Mouse (Mus musculus) G1E (cell line): ENCODE measurements at regions not wholly inside any gene's neighbourhood (a gene's known extent, or its start where the extent isn't known, plus 50 kb on each side); places are given as distances from the start of the nearest gene placed in this dataset.

ENCODE experiments used
- ATAC-seq: 2 replicates; pipeline ENCODE4 v1.8.0; 2016; ENCODE audit warnings: mild to moderate bottlenecking; ENCODE audit not compliant: insufficient number of reproducible peaks, poor library complexity, low FRiP score, severe bottlenecking; ENCODE audit errors: extremely low read depth
- DNase-seq: peaks from one replicate; pipeline ENCODE4 v3.0.0; 2012; ENCODE audit warnings: low spot score
- H3K27me3 ChIP-seq: 2 replicates; pipeline ENCODE4 v1.6.1; 2012; ENCODE audit warnings: mild to moderate bottlenecking, low read length, inconsistent platforms; ENCODE audit not compliant: insufficient read depth
- H3K36me3 ChIP-seq: replicated peaks from 2 replicates; pipeline ENCODE3; 2012; ENCODE audit warnings: mild to moderate bottlenecking, inconsistent platforms
- H3K4me1 ChIP-seq: 2 replicates; pipeline ENCODE4 v1.6.1; 2012; ENCODE audit warnings: low read depth, low read length, inconsistent platforms, mixed read lengths; ENCODE audit not compliant: insufficient read depth
- H3K4me3 ChIP-seq: 2 replicates; pipeline ENCODE4 v1.5.1; 2012; ENCODE audit warnings: low read depth, mild to moderate bottlenecking, inconsistent platforms, low read length, moderate library complexity, mixed read lengths
- H3K9me3 ChIP-seq: replicated peaks from 2 replicates; pipeline ENCODE4 v1.6.1; 2012; ENCODE audit warnings: inconsistent platforms
- CTCF ChIP-seq: IDR thresholded peaks from 2 replicates; pipeline ENCODE4 v1.5.1; 2012; ENCODE audit warnings: low read depth, low read length, inconsistent platforms, mixed read lengths
- GATA1 ChIP-seq: IDR thresholded peaks from 2 replicates; pipeline ENCODE4 v1.6.1; 2012; ENCODE audit warnings: borderline replicate concordance, low read length, inconsistent platforms, mixed read lengths
- GATA2 ChIP-seq: IDR thresholded peaks from 2 replicates; pipeline ENCODE4 v1.6.1; 2012; ENCODE audit warnings: low read depth, low read length, inconsistent platforms, borderline replicate concordance
- POLR2AphosphoS5 ChIP-seq: IDR thresholded peaks from 2 replicates; pipeline ENCODE4 v1.6.1; 2012; ENCODE audit warnings: low read depth, low read length, inconsistent platforms; ENCODE audit not compliant: insufficient replicate concordance
- TAL1 ChIP-seq: conservative IDR thresholded peaks from 2 replicates; pipeline ENCODE4 v1.6.1; 2012; ENCODE audit warnings: low read depth, low read length, inconsistent platforms, mixed read lengths

DNA sequence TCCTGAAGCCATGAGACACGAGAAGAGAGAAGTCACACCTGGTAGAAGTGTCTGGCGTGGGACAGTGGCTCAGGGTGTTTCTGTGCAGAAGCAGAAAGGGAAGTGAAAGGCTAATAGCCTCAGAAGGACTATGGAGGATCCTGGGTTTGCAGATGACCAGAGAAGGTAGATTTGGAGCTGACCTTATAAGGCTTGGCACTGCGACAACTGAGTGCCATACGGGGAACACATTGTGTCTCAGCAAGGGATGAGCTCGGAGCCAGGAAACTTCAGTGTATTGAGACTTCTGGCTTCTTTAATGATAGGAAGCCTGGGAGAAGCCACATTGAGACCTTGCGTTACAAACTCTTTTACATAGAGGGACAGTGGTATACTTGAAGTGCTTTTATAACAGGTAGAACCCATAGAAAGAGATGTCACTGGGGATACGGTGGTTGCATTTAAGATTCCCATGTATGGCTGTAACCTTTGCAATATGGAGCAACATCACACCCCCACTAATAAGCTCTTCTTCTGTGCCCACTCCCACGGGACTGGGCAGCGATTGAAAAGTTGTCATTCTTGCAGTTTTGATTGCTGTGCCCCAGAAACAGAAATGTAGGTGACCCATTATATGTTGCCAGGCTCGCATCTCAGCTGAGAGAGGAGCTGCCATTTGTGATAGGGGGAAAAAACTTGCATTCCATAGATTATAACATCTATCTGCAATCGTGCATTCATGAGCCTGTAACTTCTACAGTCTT is 61.8 kb upstream of the Dync1i1 start:
- ATAC-seq (no peak), DNase-seq (no peak)
- no peaks in the 10 kb centered on the region for H3K36me3 ChIP-seq
- H3K4me1 ChIP-seq, result no peaks in the 10 kb centered on the region
- no peaks in the 10 kb centered on the region for H3K27me3 ChIP-seq
- H3K9me3 ChIP-seq, result no peaks in the 10 kb centered on the region
- TF ChIP-seq POLR2AphosphoS5, result no peak
- no peak overlapping the region for H3K4me3 ChIP-seq

DNA sequence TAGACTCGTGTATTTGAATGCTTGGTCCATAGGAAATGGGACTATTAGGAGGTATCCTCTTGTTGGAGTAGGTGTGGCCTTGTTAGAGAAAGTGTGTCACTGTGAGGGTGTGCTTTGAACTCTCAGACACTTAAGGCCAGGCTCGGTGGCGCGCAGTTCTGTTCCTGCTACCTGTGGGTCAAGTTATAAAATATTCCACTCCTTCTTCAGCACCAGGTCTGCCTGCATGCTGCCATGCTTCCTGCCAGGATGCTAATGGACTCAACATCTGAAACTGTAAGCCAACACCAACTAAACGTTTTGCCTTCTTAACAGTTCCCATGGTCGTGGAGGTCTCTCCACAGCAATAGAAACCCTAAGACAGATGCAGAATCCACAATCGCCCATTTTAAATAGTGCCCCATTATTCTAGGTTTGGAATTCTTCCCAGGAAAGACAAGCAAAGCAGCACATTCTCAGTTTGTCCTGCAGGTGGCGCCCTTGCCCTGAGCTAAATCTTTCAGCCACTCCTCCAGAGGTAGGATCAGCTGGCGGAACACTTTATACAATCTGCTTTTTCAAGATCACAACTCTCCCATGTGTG is 80.2 kb upstream of the Dync1i1 start:
- Histone ChIP-seq H3K9me3 (no peaks in the 10 kb centered on the region), H3K4me1 (no peaks in the 10 kb centered on the region), H3K4me3 (no peak overlapping the region), H3K36me3 (no peaks in the 10 kb centered on the region), H3K27me3 (no peaks in the 10 kb centered on the region)
- peak; percentile 16 for DNase-seq
- ATAC-seq, result no peak
- TF ChIP-seq GATA1 (no peak), CTCF (peak; percentile 54)

DNA sequence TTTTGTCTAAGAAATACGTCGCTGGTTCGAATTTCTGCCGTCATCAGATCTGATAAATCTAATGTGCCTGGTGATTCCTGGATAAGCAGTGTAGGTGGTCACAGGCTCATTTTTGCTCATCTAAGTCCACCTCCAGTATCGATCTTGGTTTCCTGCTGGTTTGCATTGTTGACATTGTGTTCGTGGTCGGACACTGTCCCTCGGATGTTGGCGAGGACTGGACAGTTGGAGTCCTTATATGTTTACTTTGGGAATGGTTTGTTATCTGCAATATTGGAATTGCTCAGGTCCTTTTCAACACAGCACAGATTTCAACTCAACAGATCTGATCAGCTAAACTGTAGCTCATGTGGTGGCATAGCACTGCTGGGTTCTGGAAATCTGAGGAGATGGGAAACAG is 91.2 kb upstream of the Dync1i1 start:
- no peaks in the 10 kb centered on the region for H3K4me1 ChIP-seq
- H3K4me3 ChIP-seq, result no peak overlapping the region
- DNase-seq, result no peak
- no peaks in the 10 kb centered on the region for H3K27me3 ChIP-seq
- no peak for TF ChIP-seq GATA1
- H3K9me3 ChIP-seq, result peaks cover 7% of the 10 kb centered on the region
- ATAC-seq, result no peak
- H3K36me3 ChIP-seq, result no peaks in the 10 kb centered on the region

DNA sequence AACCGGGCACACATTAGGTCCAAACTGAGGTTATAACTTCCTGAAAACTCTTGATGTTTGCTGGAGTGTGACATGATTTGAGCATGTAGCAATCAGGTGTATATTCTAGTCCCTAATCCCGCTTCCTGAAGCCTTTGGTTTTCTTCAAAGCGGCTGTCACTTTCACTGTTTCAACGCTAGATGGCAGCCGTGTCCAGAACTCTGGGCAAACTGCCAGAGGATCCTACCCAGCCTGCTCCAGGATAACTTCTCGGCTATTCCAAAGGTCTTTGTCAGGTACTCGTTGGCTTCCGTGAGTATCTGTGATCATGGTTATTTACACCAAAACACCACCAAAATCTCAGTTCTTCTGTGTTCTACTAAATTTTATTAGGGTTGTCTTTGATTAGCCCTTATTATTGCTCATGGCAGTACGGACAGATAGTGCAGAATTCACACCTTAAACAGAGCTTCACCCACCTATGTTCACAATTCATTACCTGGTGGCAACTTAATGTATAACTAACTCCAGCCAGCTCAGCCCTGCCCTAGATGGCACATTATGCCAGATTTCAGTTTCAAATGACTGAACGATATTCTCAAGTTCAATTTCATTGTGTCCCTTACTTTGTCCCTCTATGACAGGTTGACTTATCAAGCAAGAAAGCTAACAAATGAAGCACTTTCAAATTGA is 92.3 kb upstream of the Dync1i1 start:
- H3K4me3 ChIP-seq, result no peak overlapping the region
- no peak for ATAC-seq
- H3K9me3 ChIP-seq, result peaks cover 2% of the 10 kb centered on the region
- TF ChIP-seq POLR2AphosphoS5 (no peak), GATA1 (no peak), CTCF (peak; percentile 49; the same call in 1 of the 2 replicates)
- no peaks in the 10 kb centered on the region for H3K36me3 ChIP-seq
- peak; percentile 23 for DNase-seq
- no peaks in the 10 kb centered on the region for H3K27me3 ChIP-seq
- H3K4me1 ChIP-seq, result no peaks in the 10 kb centered on the region

DNA sequence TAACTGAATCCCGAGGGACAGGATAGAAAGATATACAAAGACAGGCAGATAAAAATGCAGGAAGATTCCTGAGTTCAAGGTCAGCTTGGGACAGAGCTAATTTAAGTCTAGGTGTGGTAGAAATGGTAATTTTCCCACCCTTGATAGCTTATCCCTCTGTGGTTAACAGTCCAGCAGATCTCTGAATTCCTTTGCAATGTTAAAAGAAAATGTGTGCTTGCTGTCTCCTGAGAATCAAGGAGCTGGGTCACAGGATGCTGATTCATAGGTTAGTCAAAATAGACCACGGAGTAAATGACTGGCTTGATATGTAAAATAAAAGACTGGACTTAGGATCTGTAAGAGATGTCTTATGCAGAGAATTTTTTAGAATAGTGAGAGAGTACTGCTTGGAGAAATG is 101.4 kb upstream of the Dync1i1 start:
- Histone ChIP-seq H3K4me1 (no peaks in the 10 kb centered on the region), H3K9me3 (peaks cover 3% of the 10 kb centered on the region; the same call in 1 of the 2 replicates), H3K27me3 (no peaks in the 10 kb centered on the region), H3K4me3 (no peak overlapping the region), H3K36me3 (no peaks in the 10 kb centered on the region)
- DNase-seq (no peak), ATAC-seq (no peak)
- TF ChIP-seq CTCF, result no peak
- no peak for TF ChIP-seq GATA1
- TF ChIP-seq TAL1, result no peak
- no peak for TF ChIP-seq POLR2AphosphoS5
- TF ChIP-seq GATA2, result no peak

DNA sequence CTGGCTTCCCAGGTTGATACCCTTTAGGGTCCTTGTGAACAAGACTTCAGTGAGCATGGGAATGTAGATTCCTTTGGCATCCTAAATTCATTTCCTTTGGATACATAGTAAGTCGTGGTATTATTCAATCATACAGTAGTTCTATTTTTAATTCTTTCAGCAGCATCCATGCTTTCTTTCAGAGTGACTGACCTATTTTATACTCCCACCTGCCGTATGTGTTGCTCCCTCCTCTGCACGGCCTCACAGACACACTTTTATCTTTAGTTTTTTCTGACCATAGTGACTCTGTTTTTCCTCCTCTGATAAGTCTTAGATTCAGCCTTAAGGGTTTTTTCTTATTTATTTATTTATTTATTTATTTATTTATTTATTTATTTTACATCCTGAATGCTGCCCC is 103.9 kb upstream of the Dync1i1 start:
- ATAC-seq (no peak), DNase-seq (no peak)
- TF ChIP-seq POLR2AphosphoS5, result no peak
- TF ChIP-seq CTCF, result no peak
- no peak for TF ChIP-seq TAL1
- no peak for TF ChIP-seq GATA1
- TF ChIP-seq GATA2, result no peak
- Histone ChIP-seq H3K9me3 (no peaks in the 10 kb centered on the region), H3K4me1 (no peaks in the 10 kb centered on the region), H3K36me3 (no peaks in the 10 kb centered on the region), H3K4me3 (no peak overlapping the region), H3K27me3 (no peaks in the 10 kb centered on the region)

DNA sequence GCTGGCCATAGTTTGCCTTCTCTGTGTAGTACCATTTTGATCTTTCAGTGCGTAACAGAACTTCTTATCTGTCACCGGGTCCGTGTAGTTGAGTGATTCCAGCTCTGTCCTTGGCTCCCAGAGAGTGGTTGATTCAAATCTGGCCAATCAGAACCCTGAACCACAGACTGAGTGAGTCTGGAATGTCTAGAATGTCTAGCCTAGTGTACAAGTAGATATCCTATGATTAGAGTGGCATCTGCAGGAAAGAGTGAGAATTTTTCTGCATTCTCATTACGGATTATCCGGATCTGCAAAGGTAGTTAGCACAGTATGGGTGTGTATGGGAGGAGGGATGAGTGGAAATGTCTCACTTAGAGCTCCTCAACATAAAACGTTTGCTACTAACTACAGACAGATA is 97.9 kb upstream of the Pdk4 start:
- ATAC-seq, result no peak
- TF ChIP-seq POLR2AphosphoS5 (no peak), GATA1 (no peak)
- no peaks in the 10 kb centered on the region for H3K36me3 ChIP-seq
- H3K27me3 ChIP-seq, result peaks cover 3% of the 10 kb centered on the region; the same call in 1 of the 2 replicates
- DNase-seq, result no peak
- H3K4me3 ChIP-seq, result no peak overlapping the region
- no peaks in the 10 kb centered on the region for H3K4me1 ChIP-seq
- no peaks in the 10 kb centered on the region for H3K9me3 ChIP-seq
